Mouse (Mus musculus) ovary, postnatal 10 days (tissue): Measurements from ENCODE around the gene Leng1.
A peak's percentile ranks its signal among the peaks of the same experiment; 100 is the strongest.

Source experiments
- DNase-seq: peaks from one replicate; pipeline ENCODE4 v3.0.0; 2022; ENCODE audit warnings: low spot score

The Leng1 gene

GRCm38 (mm10) chr7:3629543-3630477 lies 35.8 kb downstream of the Leng1 start, which contains the start of the genes Tfpt and Prpf31:
Tfpt (minus strand) TSS chr7:3629929.
Prpf31 (plus strand) TSS chr7:3629985.
- DNase-seq: peak; percentile 81

DNA sequence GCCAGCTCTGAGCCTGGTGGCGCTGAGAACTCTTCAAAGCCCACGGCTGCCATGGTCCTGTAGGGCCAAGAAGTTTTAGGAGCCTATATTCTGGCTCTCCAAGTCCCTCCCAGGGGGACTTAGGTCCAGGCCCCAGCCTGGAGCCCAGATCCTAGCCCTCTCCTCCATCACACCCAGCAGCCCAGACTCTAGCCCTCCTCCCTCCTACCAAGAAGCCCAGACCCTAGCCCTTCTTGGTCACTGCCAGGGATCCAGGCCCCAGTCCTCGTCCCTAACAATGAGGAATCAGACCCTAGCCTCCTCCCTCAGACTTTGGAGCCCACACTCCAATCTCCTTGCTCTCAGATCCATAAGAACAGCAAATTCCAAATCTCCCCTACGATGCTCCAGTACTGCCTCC lies 36.6 kb downstream of the Leng1 start:
- DNase-seq: no peak

- DNase-seq: peak; percentile 43
Observed at GRCm38 (mm10) chr7:3617242-3617995, 48.2 kb downstream of the Leng1 start, which contains the start of gene Ndufa3. Ndufa3 (plus strand) TSS chr7:3617373.

DNA sequence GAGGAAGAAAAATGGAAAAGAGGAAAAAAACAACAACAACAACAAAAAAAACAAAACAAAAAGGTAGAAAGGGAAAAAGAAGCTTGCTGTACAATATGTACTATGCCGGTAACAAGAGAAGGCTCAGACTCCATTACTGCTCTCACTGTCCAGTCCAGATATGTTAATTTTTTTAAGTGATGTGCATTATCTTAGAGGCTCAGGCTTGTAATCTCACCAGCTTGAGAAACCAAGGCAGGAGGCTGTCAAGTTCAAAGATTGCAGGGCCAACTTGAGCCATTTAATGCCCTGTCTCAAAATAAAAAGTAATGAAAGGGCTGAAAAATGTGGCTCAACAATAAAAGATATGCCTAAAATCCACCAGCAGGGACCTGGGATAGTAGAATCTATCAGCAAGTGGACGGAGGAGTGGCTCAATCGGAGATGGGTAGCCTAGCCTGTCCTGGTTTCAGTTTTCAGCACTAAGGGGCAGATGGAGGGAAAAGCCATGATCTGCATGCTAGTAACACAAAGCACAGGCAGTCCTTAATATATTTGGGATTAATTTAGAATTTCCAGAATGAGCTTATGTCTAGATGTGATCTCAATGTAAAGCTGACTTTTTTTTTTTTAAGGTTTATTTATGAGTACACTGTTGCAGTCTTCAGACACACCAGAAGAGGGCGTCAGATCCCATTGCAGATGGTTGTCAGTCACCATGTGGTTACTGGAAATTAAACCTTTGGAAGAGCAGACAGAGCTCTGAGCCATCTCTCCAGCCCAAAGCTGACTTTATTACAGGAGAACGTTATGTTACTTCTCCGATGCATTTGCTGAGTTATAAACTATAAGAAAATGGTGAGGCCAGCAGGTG lies 49.0 kb downstream of the Leng1 start:
- DNase-seq: no peak

- no peak for DNase-seq
Observed at GRCm38 (mm10) chr7:3616057-3616388, 49.6 kb downstream of the Leng1 start, which contains the start of gene Oscar. Oscar (minus strand) TSS chr7:3616157.

- no peak for DNase-seq
Observed at GRCm38 (mm10) chr7:3614021-3614420, 51.6 kb downstream of the Leng1 start.

DNA sequence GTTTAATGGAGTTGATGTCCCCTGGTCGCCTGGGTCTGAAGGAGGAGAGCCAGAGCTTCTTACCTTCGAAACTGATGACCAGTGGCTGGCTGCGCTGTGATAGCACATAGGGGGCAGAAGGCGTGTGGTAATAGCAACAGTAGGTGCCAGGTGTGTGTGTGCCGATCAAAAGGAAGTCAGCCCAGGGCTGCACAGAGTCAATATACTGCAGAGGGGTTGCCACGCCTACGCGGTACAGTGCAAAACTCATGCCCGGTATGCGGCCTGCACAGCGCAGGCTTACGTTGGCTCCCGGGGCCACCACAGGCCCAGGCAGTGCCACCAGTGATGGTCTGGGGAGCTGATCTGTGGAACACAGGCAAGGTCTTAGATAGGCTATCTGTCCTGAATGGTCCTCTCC lies 54.6 kb downstream of the Leng1 start:
- DNase-seq: no peak

DNA sequence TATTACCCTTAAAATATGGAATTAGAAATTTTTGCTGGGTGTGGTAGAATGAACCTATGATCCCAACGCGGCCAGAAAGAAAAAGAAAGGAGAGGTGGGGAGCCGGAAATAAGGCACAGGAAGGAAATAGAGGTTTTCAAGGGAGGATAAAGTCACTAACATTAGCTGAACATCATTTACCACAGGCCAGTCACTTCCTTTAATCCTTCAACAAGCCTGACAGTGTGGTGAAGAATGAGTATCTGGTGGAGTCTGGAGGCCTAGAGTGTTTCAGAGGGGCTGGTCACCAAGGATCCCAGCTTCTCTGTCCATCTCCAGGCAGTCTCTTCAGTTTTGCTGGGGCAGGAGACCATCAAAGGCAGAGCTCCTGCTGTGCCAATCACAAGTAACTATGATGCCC lies 55.2 kb downstream of the Leng1 start:
- no peak for DNase-seq
